8 mouse cellular contexts compared by ENCODE assay signal in the genomic region with DNA sequence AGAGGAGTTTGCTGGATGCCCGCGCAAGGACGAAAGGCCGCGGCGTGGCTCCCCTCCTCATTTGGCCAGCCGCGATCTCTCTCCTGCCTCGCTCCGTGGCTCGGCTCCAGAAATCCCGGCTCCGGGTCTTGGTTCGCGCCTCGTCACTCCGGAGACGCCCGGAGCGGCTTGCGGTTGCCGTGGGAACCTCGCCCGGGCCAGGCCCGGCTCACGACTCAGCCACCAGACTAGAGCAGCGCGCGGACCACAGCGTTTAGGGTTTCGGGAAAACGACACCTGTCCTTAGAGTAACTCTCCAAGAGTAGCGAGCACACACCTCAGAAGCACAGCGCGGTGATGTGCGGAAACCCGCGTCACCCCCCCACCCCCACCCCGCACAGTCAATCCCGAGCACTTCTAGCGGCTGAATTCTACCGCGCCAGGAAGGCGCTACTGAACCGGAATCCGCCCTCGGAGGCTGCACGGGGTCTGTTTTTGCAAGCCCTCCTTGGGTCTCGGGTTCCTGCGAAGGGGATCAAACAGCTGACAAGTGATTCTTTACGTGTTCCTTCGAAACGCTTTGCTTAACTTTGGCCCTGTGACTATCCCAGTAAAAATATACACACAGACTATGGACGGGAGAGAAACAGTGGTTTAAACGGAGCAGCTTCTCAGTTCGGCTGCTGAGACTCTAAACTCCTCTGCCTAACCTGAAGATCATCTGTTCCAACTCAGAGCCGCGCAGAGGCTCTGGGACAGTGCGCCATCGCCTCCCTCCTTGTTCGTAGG. TPM values are rescaled to one million over a fixed set of nuclear protein-coding genes. Genes with fewer than 3 reads are reported as not detected.
DNase-seq lines count a peak whose midpoint lies in the region.

No protein-coding gene starts in this region.

- DNase-seq in adrenal gland, postnatal 25 days: peak; percentile 89
- peak; percentile 89 for DNase-seq in embryo, embryonic 10.5 days (ENCODE audit: low spot score)
- DNase-seq in gastrocnemius, postnatal 25 days: peak; percentile 69
- peak; percentile 51 for DNase-seq in induced T-regulatory cell, adult 2 months (ENCODE audit: low read depth)
- peak; percentile 87 to 92 for DNase-seq in left cerebral cortex, postnatal 25 days (ENCODE audit: low spot score in 2 of 2)
- DNase-seq in mesoderm, embryonic 11.5 days (ENCODE audit: low read depth, low spot score): peak; percentile 86
- DNase-seq in right cerebral cortex, postnatal 36 days (ENCODE audit: low spot score in 2 of 2): peak; percentile 77 to 80
- no peak for DNase-seq in c-Kit-positive CD71-positive TER-119-positive erythroid progenitor cells, embryonic 14.5 days (ENCODE audit: low spot score)

- intact Hi-C loops in left cerebral cortex, postnatal 25 days (cut with DNase I): loop anchor here (2.0 kb wide), 1 partner anchor 35 kb away; the partner anchor contains the start of gene Ddx17

RNA-seq across cellular contexts. Expression of gene Kdelr3, which starts 4.5 kb away (rescaled TPM):
- 2.7 and 3.3 TPM in 2 replicates for total RNA-seq in adrenal gland, postnatal 25 days (2021)
- total RNA-seq in gastrocnemius, postnatal 25 days (2021): 1 to 10 TPM; 7.3 to 7.7 TPM
- total RNA-seq in left cerebral cortex, postnatal 25 days (2021): under 1 TPM; 0.41 to 0.55 TPM

RNA-seq across cellular contexts. Expression of gene Kcnj4, which starts 6.7 kb away (rescaled TPM):
- total RNA-seq in adrenal gland, postnatal 25 days (2021): 0.27 and 0.57 TPM in 2 replicates
- total RNA-seq in gastrocnemius, postnatal 25 days (2021): not detected
- 100 to 1,000 TPM; 187 to 209 TPM for total RNA-seq in left cerebral cortex, postnatal 25 days (2021)

RNA-seq across cellular contexts. Expression of gene Ddx17, which starts 34.8 kb away (rescaled TPM):
- total RNA-seq in adrenal gland, postnatal 25 days (2021): 331 and 385 TPM in 2 replicates
- 10 to 100 TPM; 65.3 to 72.8 TPM for total RNA-seq in gastrocnemius, postnatal 25 days (2021)
- 100 to 1,000 TPM; 319 to 348 TPM for total RNA-seq in left cerebral cortex, postnatal 25 days (2021)

RNA-seq across cellular contexts. Expression of gene Csnk1e, which starts 56.4 kb away (rescaled TPM):
- 92.0 and 115 TPM in 2 replicates for total RNA-seq in adrenal gland, postnatal 25 days (2021)
- total RNA-seq in gastrocnemius, postnatal 25 days (2021): 10 to 100 TPM; 43.1 to 43.9 TPM
- 100 to 1,000 TPM; 133 to 141 TPM for total RNA-seq in left cerebral cortex, postnatal 25 days (2021)

Comparison
In these comparisons a context has a peak if more than half of its experiments do, and no peak if none do; other contexts are left out.
1. RNA of gene Kcnj4, which starts 6.7 kb away (total RNA-seq): 187 to 209 TPM in left cerebral cortex, postnatal 25 days; 0.27 to 0.57 TPM in adrenal gland, postnatal 25 days and not detected in gastrocnemius, postnatal 25 days; every median in the first group is over 100 times any median in the second.